Mouse (Mus musculus) stomach, embryonic 16.5 days (tissue): ENCODE measurements around the gene Ap5s1. TPM values are rescaled to one million over a fixed set of nuclear protein-coding genes. Genes with fewer than 3 reads are reported as not detected.

Source experiments
- ATAC-seq: fragments of 200-750 bp; cut with Nextera tagmentation; 2 replicates; pipeline ENCODE4 v1.8.0; 2017; ENCODE audit warnings: moderate number of reproducible peaks, moderate TSS enrichment; ENCODE audit not compliant: insufficient read depth, low FRiP score
- H3K27ac ChIP-seq: fragments of 300-500 bp; sonication (generic); 2 replicates; pipeline ENCODE4 v1.5.1; 2014; ENCODE audit warnings: low read length
- H3K27me3 ChIP-seq: fragments of 300-500 bp; sonication (generic); 2 replicates; pipeline ENCODE4 v1.6.1; 2014; ENCODE audit warnings: low read length, control low read depth, mixed read lengths; ENCODE audit not compliant: control insufficient read depth, insufficient read depth
- H3K36me3 ChIP-seq: fragments of 300-500 bp; sonication (generic); 2 replicates; pipeline ENCODE4 v1.6.1; 2014; ENCODE audit warnings: low read length; ENCODE audit not compliant: control insufficient read depth, insufficient read depth
- H3K4me1 ChIP-seq: fragments of 300-500 bp; sonication (generic); 2 replicates; pipeline ENCODE4 v1.6.1; 2014; ENCODE audit warnings: low read length, control low read depth, mixed read lengths; ENCODE audit not compliant: control insufficient read depth, insufficient read depth
- H3K4me2 ChIP-seq: fragments of 300-500 bp; sonication (generic); 2 replicates; pipeline ENCODE4 v1.6.1; 2014; ENCODE audit warnings: low read depth, low read length, mixed read lengths
- H3K4me3 ChIP-seq: fragments of 300-500 bp; sonication (generic); replicated peaks from 2 replicates; pipeline ENCODE4 v1.5.1; 2014; ENCODE audit warnings: mild to moderate bottlenecking, low read length
- H3K9ac ChIP-seq: fragments of 300-500 bp; sonication (generic); 2 replicates; pipeline ENCODE4 v1.6.1; 2014; ENCODE audit warnings: low read length
- H3K9me3 ChIP-seq: fragments of 300-500 bp; sonication (generic); replicated peaks from 2 replicates; pipeline ENCODE4 v1.6.1; 2016; ENCODE audit warnings: low read length, control low read depth; ENCODE audit not compliant: control insufficient read depth
- WGBS: fragments of 180-500 bp; shearing (Covaris S2); extraction: QIAGEN DNeasy Blood & Tissue Kit; methylation state at CpG from one replicate; pipeline ENCODE4 v1.1.7; 2014; 5-methylcytosine and 5-hydroxymethylcytosine counted together
- polyA plus RNA-seq: library from polyadenylated mRNA; unstranded; fragments of >200 nt; fragmentation: Nextera tagmentation; extraction: Ambion mirVana; gene quantifications from 2 replicates; pipeline ENCODE4 v1.2.1, GENCODE M21; 2015

The Ap5s1 gene
- polyA plus RNA-seq = 25.7 and 26.4 TPM in 2 replicates

- Histone ChIP-seq H3K4me2 (no peak within 1 kb of the TSS), H3K4me3 (no peak within 1 kb of the TSS), H3K4me1 (peaks cover 35% of the 10 kb centered on the region), H3K9ac (no peak within 1 kb of the TSS), H3K27me3 (no peaks in the 10 kb centered on the region), H3K9me3 (no peaks in the 10 kb centered on the region), H3K27ac (no peak within 1 kb of the TSS), H3K36me3 (no peaks in the 10 kb centered on the region)
- ATAC-seq = no peak
- WGBS = 77% methylated on average over 4 of the region's 4 CpGs
Measured at GRCm38 (mm10) chr2:131206778-131207177, at the start of gene Ap5s1. Gene Ap5s1, plus strand, starts transcription at chr2:131207078.

GRCm38 (mm10) chr2:131159491-131159910, 47.4 kb upstream of the Ap5s1 start:
- peaks cover 10% of the 10 kb centered on the region for H3K4me1 ChIP-seq
- H3K27me3 ChIP-seq = no peaks in the 10 kb centered on the region; the same call in 1 of the 2 replicates
- no peaks in the 10 kb centered on the region for H3K9me3 ChIP-seq
- peak; percentile 48 for ATAC-seq
- peak overlapping the region; percentile 89 for H3K9ac ChIP-seq
- under 1% methylated on average over 18 of the region's 18 CpGs for WGBS
- H3K36me3 ChIP-seq = no peaks in the 10 kb centered on the region
- peak overlapping the region; percentile 81 for H3K27ac ChIP-seq
- H3K4me2 ChIP-seq = peak overlapping the region; percentile 81
- H3K4me3 ChIP-seq = peak overlapping the region; percentile 79

GRCm38 (mm10) chr2:131159938-131160581, 46.8 kb upstream of the Ap5s1 start, which contains the start of gene 1700037H04Rik:
Gene 1700037H04Rik, minus strand, starts transcription at chr2:131160081.
- Histone ChIP-seq H3K4me3 (peak within 1 kb of the TSS; percentile 79), H3K4me1 (peaks cover 10% of the 10 kb centered on the region), H3K27me3 (no peaks in the 10 kb centered on the region; the same call in 1 of the 2 replicates), H3K27ac (peak within 1 kb of the TSS; percentile 93), H3K9ac (peak within 1 kb of the TSS; percentile 89), H3K36me3 (no peaks in the 10 kb centered on the region), H3K4me2 (peak within 1 kb of the TSS; percentile 93), H3K9me3 (0 out of 2 replicates have a peak, but pooled peaks cover 3% of the 10 kb centered on the region)
- under 1% methylated on average over 54 of the region's 54 CpGs for WGBS
- ATAC-seq = peak; percentile 97

- Histone ChIP-seq H3K9ac (peak overlapping the region; percentile 86), H3K27ac (peak overlapping the region; percentile 93), H3K4me2 (peak overlapping the region; percentile 93), H3K4me1 (peaks cover 10% of the 10 kb centered on the region), H3K4me3 (peak overlapping the region; percentile 79), H3K9me3 (0 out of 2 replicates have a peak, but pooled peaks cover 3% of the 10 kb centered on the region), H3K27me3 (no peaks in the 10 kb centered on the region; the same call in 1 of the 2 replicates), H3K36me3 (no peaks in the 10 kb centered on the region)
- under 1% methylated on average over 17 of the region's 17 CpGs for WGBS
- no peak for ATAC-seq
Measured at GRCm38 (mm10) chr2:131160671-131161111, 46.2 kb upstream of the Ap5s1 start.

- Histone ChIP-seq H3K27ac (no peak overlapping the region), H3K36me3 (no peaks in the 10 kb centered on the region), H3K9me3 (0 out of 2 replicates have a peak, but pooled peaks cover 3% of the 10 kb centered on the region), H3K4me3 (no peak overlapping the region), H3K4me1 (peaks cover 8% of the 10 kb centered on the region), H3K9ac (no peak overlapping the region), H3K27me3 (no peaks in the 10 kb centered on the region; the same call in 1 of the 2 replicates), H3K4me2 (no peak overlapping the region)
- 80% methylated on average over 7 of the region's 7 CpGs for WGBS
- ATAC-seq = no peak
Measured at GRCm38 (mm10) chr2:131163924-131164323, 43.0 kb upstream of the Ap5s1 start.

- no peak for ATAC-seq
- no peak overlapping the region for H3K9ac ChIP-seq
- no peaks in the 10 kb centered on the region; the same call in 1 of the 2 replicates for H3K4me1 ChIP-seq
- H3K27me3 ChIP-seq = no peaks in the 10 kb centered on the region; the same call in 1 of the 2 replicates
- 0 out of 2 replicates have a peak, but pooled peaks cover 3% of the 10 kb centered on the region for H3K9me3 ChIP-seq
- H3K4me3 ChIP-seq = no peak overlapping the region
- no peaks in the 10 kb centered on the region for H3K36me3 ChIP-seq
- H3K27ac ChIP-seq = no peak overlapping the region
- 90% methylated on average over 2 of the region's 2 CpGs for WGBS
- H3K4me2 ChIP-seq = no peak overlapping the region
Measured at GRCm38 (mm10) chr2:131166172-131166571, 40.7 kb upstream of the Ap5s1 start.

GRCm38 (mm10) chr2:131167984-131168383, 38.9 kb upstream of the Ap5s1 start:
- Histone ChIP-seq H3K36me3 (no peaks in the 10 kb centered on the region), H3K9me3 (0 out of 2 replicates have a peak, but pooled peaks cover 3% of the 10 kb centered on the region), H3K27me3 (peaks cover 5% of the 10 kb centered on the region), H3K4me2 (no peak overlapping the region), H3K4me3 (no peak overlapping the region), H3K4me1 (peaks cover 9% of the 10 kb centered on the region; the same call in 1 of the 2 replicates), H3K9ac (no peak overlapping the region), H3K27ac (no peak overlapping the region)
- ATAC-seq = no peak
- 75% methylated on average over 6 of the region's 6 CpGs for WGBS

GRCm38 (mm10) chr2:131168914-131169313, 38.0 kb upstream of the Ap5s1 start:
- Histone ChIP-seq H3K27ac (no peak overlapping the region), H3K4me1 (peaks cover 10% of the 10 kb centered on the region; the same call in 1 of the 2 replicates), H3K9me3 (0 out of 2 replicates have a peak, but pooled peaks cover 3% of the 10 kb centered on the region), H3K4me3 (no peak overlapping the region), H3K4me2 (no peak overlapping the region), H3K36me3 (no peaks in the 10 kb centered on the region), H3K27me3 (peaks cover 5% of the 10 kb centered on the region), H3K9ac (no peak overlapping the region)
- ATAC-seq = no peak
- 62% methylated on average over 1 of the region's 1 CpGs for WGBS

GRCm38 (mm10) chr2:131170936-131171335, 35.9 kb upstream of the Ap5s1 start:
- WGBS = 30% methylated on average over 9 of the region's 9 CpGs
- no peak for ATAC-seq
- H3K4me3 ChIP-seq = no peak overlapping the region
- H3K9ac ChIP-seq = no peak overlapping the region
- H3K4me2 ChIP-seq = peak overlapping the region; percentile 44; the same call in 1 of the 2 replicates
- H3K4me1 ChIP-seq = peaks cover 26% of the 10 kb centered on the region; the same call in 1 of the 2 replicates
- H3K27me3 ChIP-seq = peaks cover 5% of the 10 kb centered on the region; the same call in 1 of the 2 replicates
- no peaks in the 10 kb centered on the region for H3K9me3 ChIP-seq
- no peak overlapping the region for H3K27ac ChIP-seq
- H3K36me3 ChIP-seq = no peaks in the 10 kb centered on the region
